28 mouse cellular contexts compared by ENCODE assay signal in genomic region chr5:30866871-30867270, GRCm38 (mm10). TPM values are rescaled to one million over a fixed set of nuclear protein-coding genes. Genes with fewer than 3 reads are reported as not detected.
A peak's percentile ranks its signal among the peaks of the same experiment; 100 is the strongest.
DNase-seq lines count a peak whose midpoint lies in the region; ATAC-seq and TF ChIP-seq lines count a peak whose summit lies in the region.
"Had no signal": no experiment of that assay in that cellular context is flagged by ENCODE, and none has a peak within 500 bp of the region (broad histone marks: within the 10 kb centered on the region; RNA-seq: fewer than 3 reads in every experiment).

No protein-coding gene starts in this region.

- no peaks in the 10 kb centered on the region for H3K27me3 ChIP-seq in liver, postnatal 0 days (ENCODE audit: insufficient read depth, low read length)
- peaks cover 19% of the 10 kb centered on the region for H3K27me3 ChIP-seq in liver, embryonic 12.5 days (replicated peaks)
- H3K27me3 ChIP-seq in myocyte (ENCODE audit: control insufficient read depth, insufficient read depth, insufficient read length) = no peaks in the 10 kb centered on the region
- H3K27me3 ChIP-seq: embryonic facial prominence, embryonic 13.5 days; forebrain, embryonic 15.5 days; heart, embryonic 15.5 days; liver, embryonic 15.5 days; lung, embryonic 15.5 days had no signal

- peaks cover 11% of the 10 kb centered on the region for H3K79me2 ChIP-seq in myocyte (ENCODE audit: control insufficient read depth, insufficient read depth)

- TF ChIP-seq POLR2A in bone marrow macrophage, adult 2 months (IDR thresholded peaks at IDR 0.05; ENCODE audit: borderline replicate concordance, low read depth, low read length) = no peak
- no peak for TF ChIP-seq POLR2A in myocyte (IDR thresholded peaks at IDR 0.05; ENCODE audit: insufficient read length, low read depth)

- no peak overlapping the region for H3K4me2 ChIP-seq in liver, postnatal 0 days (ENCODE audit: low read depth, low read length)
- H3K4me2 ChIP-seq in liver, embryonic 12.5 days = no peak overlapping the region
- H3K4me2 ChIP-seq in myocyte (ENCODE audit: low read depth) = no peak overlapping the region
- H3K4me2 ChIP-seq: embryonic facial prominence, embryonic 13.5 days; forebrain, embryonic 15.5 days; heart, embryonic 15.5 days; liver, embryonic 15.5 days; lung, embryonic 15.5 days had no signal

- H3ac ChIP-seq in myocyte (ENCODE audit: control insufficient read depth, insufficient read length) = no peak overlapping the region

- peak; percentile 26 for DNase-seq in liver, postnatal 0 days
- peak; percentile 82 for DNase-seq in A20 (ENCODE audit: low read depth, low spot score)
- DNase-seq in adrenal gland, postnatal 4 days (ENCODE audit: low spot score in 2 of 2) = no peak
- DNase-seq in cerebellum, postnatal 25 days = no peak
- DNase-seq: adrenal gland, postnatal 10 days; cerebellum, adult 9-10 months; gastrocnemius, adult 2 months; gastrocnemius, postnatal 36 days; kidney, adult 18-20 months; kidney, postnatal 36 days; layer of hippocampus, postnatal 36 days; liver; lung, postnatal 4 days; midbrain, embryonic 14.5 days; right cerebral cortex, adult 18-20 months; thymus, postnatal 14 days had no signal

- no peak for TF ChIP-seq EP300 in liver, postnatal 0 days (IDR thresholded peaks at IDR 0.05; ENCODE audit: low read depth)

- TF ChIP-seq CTCF in liver, postnatal 0 days (IDR thresholded peaks at IDR 0.05; ENCODE audit: low read depth) = no peak
- no peak for TF ChIP-seq CTCF in bone marrow macrophage, adult 2 months (IDR thresholded peaks at IDR 0.05; ENCODE audit: low read depth, low read length)

- peaks cover 11% of the 10 kb centered on the region; the same call in 1 of the 2 replicates for H3K4me1 ChIP-seq in liver, postnatal 0 days (ENCODE audit: insufficient read depth)
- peaks cover 28% of the 10 kb centered on the region for H3K4me1 ChIP-seq in liver, embryonic 12.5 days
- H3K4me1 ChIP-seq in bone marrow macrophage, adult 2 months (ENCODE audit: control insufficient read depth, insufficient read depth, low read length) = peaks cover 37% of the 10 kb centered on the region

- H3K27ac ChIP-seq in liver, postnatal 0 days (ENCODE audit: low read depth) = peak overlapping the region; percentile 29; the same call in 1 of the 2 replicates
- H3K27ac ChIP-seq in liver, embryonic 12.5 days = no peak overlapping the region
- H3K27ac ChIP-seq in bone marrow macrophage, adult 2 months (ENCODE audit: insufficient read depth, low read depth, low read length) = peak overlapping the region; percentile 50; the same call in 1 of the 2 replicates
- H3K27ac ChIP-seq: embryonic facial prominence, embryonic 13.5 days; forebrain, embryonic 10.5 days; forebrain, embryonic 15.5 days; gastrocnemius, adult 2 months; heart, embryonic 15.5 days; liver, embryonic 15.5 days; lung, embryonic 15.5 days had no signal

- no peak overlapping the region for H3K9ac ChIP-seq in liver, postnatal 0 days (replicated peaks)
- no peak overlapping the region for H3K9ac ChIP-seq in liver, embryonic 12.5 days
- H3K9ac ChIP-seq: embryonic facial prominence, embryonic 13.5 days; forebrain, embryonic 15.5 days; heart, embryonic 15.5 days; liver, embryonic 15.5 days; lung, embryonic 15.5 days had no signal

- no peak overlapping the region for H3K4me3 ChIP-seq in liver, postnatal 0 days (ENCODE audit: low read depth, low read length)
- no peak overlapping the region for H3K4me3 ChIP-seq in liver, embryonic 12.5 days
- no peak overlapping the region for H3K4me3 ChIP-seq in bone marrow macrophage, adult 2 months (ENCODE audit: insufficient read depth, low read length)
- H3K4me3 ChIP-seq in myocyte = no peak overlapping the region
- H3K4me3 ChIP-seq: embryonic facial prominence, embryonic 13.5 days; forebrain, embryonic 10.5 days; forebrain, embryonic 15.5 days; gastrocnemius, adult 2 months; heart, embryonic 15.5 days; liver, embryonic 15.5 days; lung, embryonic 15.5 days had no signal

- H3K9me3 ChIP-seq in liver, postnatal 0 days (ENCODE audit: low read length) = no peaks in the 10 kb centered on the region
- H3K9me3 ChIP-seq in liver, embryonic 12.5 days (replicated peaks) = no peaks in the 10 kb centered on the region
- H3K9me3 ChIP-seq: embryonic facial prominence, embryonic 13.5 days; forebrain, embryonic 10.5 days; forebrain, embryonic 15.5 days; heart, embryonic 15.5 days; liver, embryonic 15.5 days; lung, embryonic 15.5 days had no signal

- H3K36me3 ChIP-seq in liver, postnatal 0 days (replicated peaks; ENCODE audit: insufficient read depth, low read length) = peaks cover 9% of the 10 kb centered on the region
- H3K36me3 ChIP-seq in liver, embryonic 12.5 days = peaks cover 14% of the 10 kb centered on the region
- H3K36me3 ChIP-seq in myocyte (ENCODE audit: control insufficient read depth, insufficient read depth) = peaks cover 5% of the 10 kb centered on the region

- ATAC-seq in liver, postnatal 0 days = no peak
- ATAC-seq in liver, embryonic 12.5 days = no peak
- ATAC-seq in frontal cortex, adult (ENCODE audit: low TSS enrichment) = no peak
- ATAC-seq: forebrain, embryonic 15.5 days; hindbrain, embryonic 16.5 days had no signal

- 47% methylated on average over 3 of the region's 3 CpGs for WGBS in liver, postnatal 0 days (ENCODE audit: insufficient replicate concordance)
- 57% methylated on average over 3 of the region's 3 CpGs for whole genome bisulfite sequencing in liver, embryonic 12.5 days (ENCODE audit: insufficient replicate concordance)

TF ChIP-seq in myocyte, 11 proteins besides CTCF, POLR2A, EP300 and RAD21:
- peak in 2 of 3 experiments; percentile 86 to 91 for TF ChIP-seq MYOD1 (IDR thresholded peaks at IDR 0.05; ENCODE audit: control insufficient read depth in 1 of 3, insufficient read length in 2 of 3, low read depth in 2 of 3)
- peak; percentile 79 to 93 (median 79) for TF ChIP-seq MYOG (IDR thresholded peaks at IDR 0.05; ENCODE audit: control insufficient read depth in 1 of 3, insufficient read depth in 1 of 3, insufficient read length in 2 of 3, low read depth in 2 of 3)
- no peak for TF ChIP-seq CEBPB (IDR thresholded peaks at IDR 0.05; ENCODE audit: insufficient read depth, poor library complexity, severe bottlenecking)
- TF ChIP-seq TCF3 (IDR thresholded peaks at IDR 0.05; ENCODE audit: insufficient read length, low read depth) = peak; percentile 57
- TF ChIP-seq TCF12 (IDR thresholded peaks at IDR 0.05; ENCODE audit: insufficient read depth, poor library complexity, severe bottlenecking) = peak; percentile 78

RNA-seq across cellular contexts. Expression of gene Tmem214, which starts 0.9 kb away (rescaled TPM):
- 32.1 and 33.0 TPM in 2 replicates for polyA plus RNA-seq in liver, postnatal 0 days (2015; fragmentation: Nextera tagmentation; extraction: Ambion mirVana)
- 55.5 and 56.2 TPM in 2 replicates for polyA plus RNA-seq in liver, embryonic 12.5 days (2016; fragmentation: Nextera tagmentation; extraction: Ambion mirVana)
- 43.0 and 57.9 TPM in 2 replicates for polyA plus RNA-seq in bone marrow macrophage, adult 2 months (2012; ENCODE audit: insufficient read depth, insufficient read length, missing spikeins)
- polyA plus RNA-seq in myocyte (2012; fragmentation: generic; extraction: Trizol) = 52.8 TPM
- total RNA-seq in adrenal gland, postnatal 4 days (2021) = 10 to 100 TPM; 61.2 to 63.4 TPM

RNA-seq across cellular contexts. Expression of gene Agbl5, which starts 21.6 kb away (rescaled TPM):
- polyA plus RNA-seq in liver, postnatal 0 days (2015; fragmentation: Nextera tagmentation; extraction: Ambion mirVana) = 3.1 and 3.2 TPM in 2 replicates
- polyA plus RNA-seq in liver, embryonic 12.5 days (2016; fragmentation: Nextera tagmentation; extraction: Ambion mirVana) = 7.0 and 7.2 TPM in 2 replicates
- polyA plus RNA-seq in bone marrow macrophage, adult 2 months (2012; ENCODE audit: insufficient read depth, insufficient read length, missing spikeins) = 5.8 and 6.5 TPM in 2 replicates
- 3.1 TPM for polyA plus RNA-seq in myocyte (2012; fragmentation: generic; extraction: Trizol)
- total RNA-seq in adrenal gland, postnatal 4 days (2021) = 10 to 100 TPM; 26.8 to 30.6 TPM

RNA-seq across cellular contexts. Expression of gene Ost4, which starts 40.7 kb away (rescaled TPM):
- 263 and 277 TPM in 2 replicates for polyA plus RNA-seq in liver, postnatal 0 days (2015; fragmentation: Nextera tagmentation; extraction: Ambion mirVana)
- polyA plus RNA-seq in liver, embryonic 12.5 days (2016; fragmentation: Nextera tagmentation; extraction: Ambion mirVana) = 374 and 383 TPM in 2 replicates
- 317 and 358 TPM in 2 replicates for polyA plus RNA-seq in bone marrow macrophage, adult 2 months (2012; ENCODE audit: insufficient read depth, insufficient read length, missing spikeins)
- polyA plus RNA-seq in myocyte (2012; fragmentation: generic; extraction: Trizol) = 262 TPM
- 100 to 1,000 TPM; 196 to 201 TPM for total RNA-seq in adrenal gland, postnatal 4 days (2021)

RNA-seq across cellular contexts. Expression of gene Emilin1, which starts 46.3 kb away (rescaled TPM):
- 25.3 and 30.9 TPM in 2 replicates for polyA plus RNA-seq in liver, postnatal 0 days (2015; fragmentation: Nextera tagmentation; extraction: Ambion mirVana)
- polyA plus RNA-seq in liver, embryonic 12.5 days (2016; fragmentation: Nextera tagmentation; extraction: Ambion mirVana) = 70.0 and 73.6 TPM in 2 replicates
- 29.1 and 37.2 TPM in 2 replicates for polyA plus RNA-seq in bone marrow macrophage, adult 2 months (2012; ENCODE audit: insufficient read depth, insufficient read length, missing spikeins)
- 25.8 TPM for polyA plus RNA-seq in myocyte (2012; fragmentation: generic; extraction: Trizol)
- total RNA-seq in adrenal gland, postnatal 4 days (2021) = 100 to 1,000 TPM; 100 to 114 TPM

RNA-seq across cellular contexts. Expression of gene Mapre3, which starts 52.4 kb away (rescaled TPM):
- 7.4 and 8.0 TPM in 2 replicates for polyA plus RNA-seq in liver, postnatal 0 days (2015; fragmentation: Nextera tagmentation; extraction: Ambion mirVana)
- 3.0 and 3.4 TPM in 2 replicates for polyA plus RNA-seq in liver, embryonic 12.5 days (2016; fragmentation: Nextera tagmentation; extraction: Ambion mirVana)
- polyA plus RNA-seq in bone marrow macrophage, adult 2 months (2012; ENCODE audit: insufficient read depth, insufficient read length, missing spikeins) = 22.6 and 27.8 TPM in 2 replicates
- 58.7 TPM for polyA plus RNA-seq in myocyte (2012; fragmentation: generic; extraction: Trizol)
- 10 to 100 TPM; 43.3 to 47.1 TPM for total RNA-seq in adrenal gland, postnatal 4 days (2021)
- total RNA-seq: monocyte, adult 5-6 weeks had no signal

Comparison
In these comparisons a context has a peak if more than half of its experiments do, and no peak if none do; other contexts are left out.
1. DNase-seq: peak in liver, postnatal 0 days (single experiment) and A20 (single experiment); none in adrenal gland, postnatal 4 days (0 of 2) and cerebellum, postnatal 25 days (0 of 2).